Mouse (Mus musculus): ENCODE results near the gene Eml3.

DNA sequence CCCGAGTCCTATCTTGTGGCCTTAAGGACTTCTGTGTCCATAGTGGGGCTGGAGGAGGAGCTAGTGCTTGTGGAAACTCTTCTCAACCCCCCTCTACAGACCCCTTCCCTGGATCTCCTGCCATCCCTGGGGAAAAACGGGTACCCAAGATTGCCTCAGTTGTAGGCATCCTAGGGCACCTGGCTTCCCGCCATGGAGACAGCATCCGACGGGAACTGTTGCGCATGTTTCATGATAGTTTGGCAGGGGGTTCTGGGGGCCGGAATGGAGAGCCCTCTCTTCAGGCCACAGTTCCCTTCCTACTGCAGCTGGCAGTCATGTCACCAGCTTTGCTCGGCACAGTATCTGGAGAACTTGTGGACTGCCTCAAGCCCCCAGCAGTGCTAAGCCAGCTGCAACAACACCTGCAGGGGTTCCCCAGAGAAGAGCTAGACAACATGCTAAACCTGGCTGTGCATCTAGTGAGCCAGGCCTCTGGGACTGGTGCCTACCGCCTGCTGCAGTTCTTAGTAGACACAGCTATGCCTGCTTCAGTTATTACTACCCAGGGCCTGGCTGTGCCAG, 33.9 kb upstream of the Eml3 start:
- no peak for TF ChIP-seq POLR2A (IDR thresholded peaks at IDR 0.05; ENCODE audit: low read depth, low read length)
- TF ChIP-seq CTCF (IDR thresholded peaks at IDR 0.05; ENCODE audit: extremely low read depth, insufficient read depth, insufficient read length, insufficient replicate concordance) = no peak

All from spleen, adult 2 months (tissue).